Mouse (Mus musculus): ENCODE data around the gene Fmnl2.

Fmnl2 gene

GRCm38 (mm10) chr2:52979280-52979763 lies 121.7 kb downstream of the Fmnl2 start:
- in situ Hi-C loops (cut with MboI; ENCODE audit: unreplicated experiment in 2 of 2): no loop called here

GRCm38 (mm10) chr2:52981126-52981525 lies 123.5 kb downstream of the Fmnl2 start:
- in situ Hi-C loops (cut with MboI; ENCODE audit: unreplicated experiment in 2 of 2): no loop called here

- in situ Hi-C loops (cut with MboI; ENCODE audit: unreplicated experiment in 2 of 2): no loop called here
Measured at GRCm38 (mm10) chr2:52981595-52981994, 123.9 kb downstream of the Fmnl2 start.

GRCm38 (mm10) chr2:52982502-52982901 lies 124.8 kb downstream of the Fmnl2 start:
- in situ Hi-C loops (cut with MboI; ENCODE audit: unreplicated experiment in 2 of 2): no loop called here

- in situ Hi-C loops (cut with MboI; ENCODE audit: unreplicated experiment in 2 of 2): no loop called here
Measured at GRCm38 (mm10) chr2:52984556-52984955, 126.9 kb downstream of the Fmnl2 start.

GRCm38 (mm10) chr2:52985167-52985566 lies 127.5 kb downstream of the Fmnl2 start:
- in situ Hi-C loops (cut with MboI; ENCODE audit: unreplicated experiment in 2 of 2): no loop called here

GRCm38 (mm10) chr2:52986354-52986753 lies 128.7 kb downstream of the Fmnl2 start:
- in situ Hi-C loops (cut with MboI; ENCODE audit: unreplicated experiment in 2 of 2): no loop called here

- in situ Hi-C loops (cut with MboI; ENCODE audit: unreplicated experiment in 2 of 2): no loop called here
Measured at GRCm38 (mm10) chr2:52987035-52987434, 129.4 kb downstream of the Fmnl2 start.

GRCm38 (mm10) chr2:52987637-52988295 lies 130.1 kb downstream of the Fmnl2 start:
- in situ Hi-C loops (cut with MboI; ENCODE audit: unreplicated experiment in 2 of 2): no loop called here

GRCm38 (mm10) chr2:52989316-52989715 lies 131.7 kb downstream of the Fmnl2 start:
- in situ Hi-C loops (cut with MboI; ENCODE audit: unreplicated experiment in 2 of 2): no loop called here

- in situ Hi-C loops (cut with MboI; ENCODE audit: unreplicated experiment in 2 of 2): no loop called here
Measured at GRCm38 (mm10) chr2:52990874-52991687, 133.4 kb downstream of the Fmnl2 start.

- in situ Hi-C loops (cut with MboI; ENCODE audit: unreplicated experiment in 2 of 2): no loop called here
Measured at GRCm38 (mm10) chr2:52991688-52992194, 134.1 kb downstream of the Fmnl2 start.

GRCm38 (mm10) chr2:52993241-52993640 lies 135.6 kb downstream of the Fmnl2 start:
- in situ Hi-C loops (cut with MboI; ENCODE audit: unreplicated experiment in 2 of 2): no loop called here

GRCm38 (mm10) chr2:52994526-52994925 lies 136.9 kb downstream of the Fmnl2 start:
- in situ Hi-C loops (cut with MboI; ENCODE audit: unreplicated experiment in 2 of 2): no loop called here

- in situ Hi-C loops (cut with MboI; ENCODE audit: unreplicated experiment in 2 of 2): no loop called here
Measured at GRCm38 (mm10) chr2:52997955-52998750, 140.5 kb downstream of the Fmnl2 start.

GRCm38 (mm10) chr2:52999524-52999969 lies 141.9 kb downstream of the Fmnl2 start:
- in situ Hi-C loops (cut with MboI; ENCODE audit: unreplicated experiment in 2 of 2): no loop called here

GRCm38 (mm10) chr2:53000446-53000845 lies 142.8 kb downstream of the Fmnl2 start:
- in situ Hi-C loops (cut with MboI; ENCODE audit: unreplicated experiment in 2 of 2): no loop called here

GRCm38 (mm10) chr2:53006161-53006560 lies 148.5 kb downstream of the Fmnl2 start:
- in situ Hi-C loops (cut with MboI; ENCODE audit: unreplicated experiment in 2 of 2): no loop called here

- in situ Hi-C loops (cut with MboI; ENCODE audit: unreplicated experiment in 2 of 2): no loop called here
Measured at GRCm38 (mm10) chr2:53007142-53007541, 149.5 kb downstream of the Fmnl2 start.

GRCm38 (mm10) chr2:53013051-53013450 lies 155.4 kb downstream of the Fmnl2 start:
- in situ Hi-C loops (cut with MboI; ENCODE audit: unreplicated experiment in 2 of 2): no loop called here

- in situ Hi-C loops (cut with MboI; ENCODE audit: unreplicated experiment in 2 of 2): no loop called here
Measured at GRCm38 (mm10) chr2:53014451-53014850, 156.8 kb downstream of the Fmnl2 start.

Data from v-Abl transformed pro-B cells (cell line).